Mouse (Mus musculus) liver, embryonic 16.5 days (tissue): Measurements from ENCODE around the gene Hoxc4. TPM values are rescaled to one million over a fixed set of nuclear protein-coding genes. Genes with fewer than 3 reads are reported as not detected.

Experiments used
- ATAC-seq: fragments of 200-750 bp; cut with Nextera tagmentation; 2 replicates; pipeline ENCODE4 v1.8.0; 2017; ENCODE audit warnings: low read depth, mild to moderate bottlenecking, moderate number of reproducible peaks, moderate library complexity
- H3K27ac ChIP-seq: fragments of 300-500 bp; sonication (generic); 2 replicates; pipeline ENCODE4 v1.5.1; 2014; ENCODE audit warnings: mild to moderate bottlenecking, low read length
- H3K27me3 ChIP-seq: fragments of 300-500 bp; sonication (generic); 2 replicates; pipeline ENCODE4 v1.6.1; 2014; ENCODE audit warnings: low read depth, low read length, mixed read lengths; ENCODE audit not compliant: control insufficient read depth, insufficient read depth
- H3K36me3 ChIP-seq: fragments of 300-500 bp; sonication (generic); 2 replicates; pipeline ENCODE4 v1.6.1; 2014; ENCODE audit warnings: mild to moderate bottlenecking; ENCODE audit not compliant: control insufficient read depth, insufficient read depth
- H3K4me1 ChIP-seq: fragments of 300-500 bp; sonication (generic); 2 replicates; pipeline ENCODE4 v1.6.1; 2014; ENCODE audit warnings: low read depth, low read length, mixed read lengths; ENCODE audit not compliant: control insufficient read depth
- H3K4me2 ChIP-seq: fragments of 300-500 bp; sonication (generic); 2 replicates; pipeline ENCODE4 v1.6.1; 2014; ENCODE audit warnings: low read depth, low read length, mixed read lengths
- H3K4me3 ChIP-seq: fragments of 300-500 bp; sonication (generic); 2 replicates; pipeline ENCODE4 v1.5.1; 2014; ENCODE audit warnings: low read depth, mild to moderate bottlenecking, low read length
- H3K9ac ChIP-seq: fragments of 300-500 bp; sonication (generic); 2 replicates; pipeline ENCODE4 v1.6.1; 2014; ENCODE audit warnings: low read depth, low read length
- H3K9me3 ChIP-seq: fragments of 300-500 bp; sonication (generic); replicated peaks from 2 replicates; pipeline ENCODE4 v1.6.1; 2016; ENCODE audit warnings: low read length; ENCODE audit not compliant: control insufficient read depth
- WGBS: fragments of 180-500 bp; shearing (Covaris S2); extraction: QIAGEN DNeasy Blood & Tissue Kit; methylation state at CpG from one replicate; pipeline ENCODE4 v1.1.7; 2014; ENCODE audit not compliant: insufficient replicate concordance; 5-methylcytosine and 5-hydroxymethylcytosine counted together
- polyA plus RNA-seq: library from polyadenylated mRNA; unstranded; fragments of >200 nt; fragmentation: Nextera tagmentation; extraction: Ambion mirVana; gene quantifications from 2 replicates; pipeline ENCODE4 v1.2.1, GENCODE M21; 2015

Hoxc4 gene
- polyA plus RNA-seq, 1 experiment from 2014 or later = 0.15 TPM

- Histone ChIP-seq H3K27me3 (peaks cover 85% of the 10 kb centered on the region), H3K4me2 (no peak overlapping the region), H3K4me1 (no peaks in the 10 kb centered on the region), H3K9me3 (no peaks in the 10 kb centered on the region), H3K9ac (no peak overlapping the region), H3K36me3 (no peaks in the 10 kb centered on the region), H3K27ac (no peak overlapping the region), H3K4me3 (no peak overlapping the region)
- ATAC-seq = no peak
- 41% methylated on average over 3 of the region's 3 CpGs for WGBS
These were observed 20.9 kb downstream of the Hoxc4 start for GRCm38 (mm10) chr15:103039609-103040008.

GRCm38 (mm10) chr15:103040601-103041000, 21.9 kb downstream of the Hoxc4 start:
- Histone ChIP-seq H3K9ac (no peak overlapping the region), H3K36me3 (no peaks in the 10 kb centered on the region), H3K4me2 (no peak overlapping the region), H3K27ac (no peak overlapping the region), H3K4me1 (no peaks in the 10 kb centered on the region), H3K27me3 (peaks cover 80% of the 10 kb centered on the region), H3K9me3 (no peaks in the 10 kb centered on the region), H3K4me3 (no peak overlapping the region)
- no peak for ATAC-seq
- WGBS = 21% methylated on average over 11 of the region's 12 CpGs

- H3K4me3 ChIP-seq = no peak overlapping the region
- H3K9me3 ChIP-seq = no peaks in the 10 kb centered on the region
- H3K4me2 ChIP-seq = no peak overlapping the region
- 22% methylated on average over 5 of the region's 5 CpGs for WGBS
- no peak overlapping the region for H3K27ac ChIP-seq
- H3K36me3 ChIP-seq = no peaks in the 10 kb centered on the region
- no peaks in the 10 kb centered on the region for H3K4me1 ChIP-seq
- H3K9ac ChIP-seq = no peak overlapping the region
- ATAC-seq = no peak
- peaks cover 76% of the 10 kb centered on the region for H3K27me3 ChIP-seq
These were observed 22.9 kb downstream of the Hoxc4 start for GRCm38 (mm10) chr15:103041613-103042012.

- Histone ChIP-seq H3K36me3 (no peaks in the 10 kb centered on the region), H3K9ac (no peak overlapping the region), H3K27me3 (peaks cover 72% of the 10 kb centered on the region), H3K4me1 (no peaks in the 10 kb centered on the region), H3K4me3 (no peak overlapping the region), H3K27ac (no peak overlapping the region), H3K9me3 (no peaks in the 10 kb centered on the region), H3K4me2 (no peak overlapping the region)
- WGBS = 15% methylated on average over 1 of the region's 1 CpGs
- ATAC-seq = no peak
These were observed 23.5 kb downstream of the Hoxc4 start for GRCm38 (mm10) chr15:103042209-103042608.

- 30% methylated on average over 2 of the region's 2 CpGs for WGBS
- H3K9me3 ChIP-seq = no peaks in the 10 kb centered on the region
- no peak overlapping the region for H3K27ac ChIP-seq
- no peaks in the 10 kb centered on the region for H3K4me1 ChIP-seq
- peaks cover 24% of the 10 kb centered on the region for H3K27me3 ChIP-seq
- no peaks in the 10 kb centered on the region for H3K36me3 ChIP-seq
- no peak overlapping the region for H3K9ac ChIP-seq
- ATAC-seq = no peak
- no peak overlapping the region for H3K4me3 ChIP-seq
- no peak overlapping the region for H3K4me2 ChIP-seq
These were observed 32.9 kb downstream of the Hoxc4 start for GRCm38 (mm10) chr15:103051670-103052069.

- H3K36me3 ChIP-seq = no peaks in the 10 kb centered on the region
- no peak overlapping the region for H3K4me3 ChIP-seq
- no peak for ATAC-seq
- H3K9me3 ChIP-seq = no peaks in the 10 kb centered on the region
- no peak overlapping the region for H3K27ac ChIP-seq
- H3K4me1 ChIP-seq = no peaks in the 10 kb centered on the region
- H3K4me2 ChIP-seq = no peak overlapping the region
- peaks cover 30% of the 10 kb centered on the region for H3K27me3 ChIP-seq
- no peak overlapping the region for H3K9ac ChIP-seq
These were observed 34.5 kb downstream of the Hoxc4 start for GRCm38 (mm10) chr15:103053210-103053609.

- Histone ChIP-seq H3K27me3 (peaks cover 52% of the 10 kb centered on the region), H3K4me3 (no peak overlapping the region), H3K4me2 (no peak overlapping the region), H3K9ac (no peak overlapping the region), H3K27ac (no peak overlapping the region), H3K9me3 (no peaks in the 10 kb centered on the region), H3K4me1 (no peaks in the 10 kb centered on the region; the same call in 1 of the 2 replicates), H3K36me3 (no peaks in the 10 kb centered on the region)
- no peak for ATAC-seq
- WGBS = 40% methylated on average over 2 of the region's 2 CpGs
These were observed 37.7 kb downstream of the Hoxc4 start for GRCm38 (mm10) chr15:103056396-103056795.

GRCm38 (mm10) chr15:103058715-103059114, 40.0 kb downstream of the Hoxc4 start:
- WGBS = 7% methylated on average over 12 of the region's 12 CpGs
- Histone ChIP-seq H3K27me3 (peaks cover 69% of the 10 kb centered on the region), H3K9ac (no peak overlapping the region), H3K9me3 (no peaks in the 10 kb centered on the region), H3K27ac (no peak overlapping the region), H3K4me3 (no peak overlapping the region), H3K4me2 (no peak overlapping the region), H3K4me1 (no peaks in the 10 kb centered on the region; the same call in 1 of the 2 replicates), H3K36me3 (no peaks in the 10 kb centered on the region)
- ATAC-seq = no peak

- no peak overlapping the region for H3K27ac ChIP-seq
- WGBS = 3% methylated on average over 21 of the region's 21 CpGs
- no peak overlapping the region for H3K9ac ChIP-seq
- no peak for ATAC-seq
- H3K4me1 ChIP-seq = no peaks in the 10 kb centered on the region; the same call in 1 of the 2 replicates
- peaks cover 71% of the 10 kb centered on the region for H3K27me3 ChIP-seq
- no peak overlapping the region for H3K4me2 ChIP-seq
- H3K36me3 ChIP-seq = no peaks in the 10 kb centered on the region
- H3K9me3 ChIP-seq = no peaks in the 10 kb centered on the region
- H3K4me3 ChIP-seq = no peak overlapping the region
These were observed 40.8 kb downstream of the Hoxc4 start for GRCm38 (mm10) chr15:103059393-103059992.
